Mouse (Mus musculus) Patski (cell line): ENCODE results near the gene Trpm2. TPM values are rescaled to one million over a fixed set of nuclear protein-coding genes. Genes with fewer than 3 reads are reported as not detected.

Experiments used
- ATAC-seq: fragments of 100-300 bp; one replicate; pipeline ENCODE4 v1.8.0; 2021
- CTCF ChIA-PET: fragments of 350-600 bp; sonication (Branson Sonifier 250); formaldehyde crosslinking; loops from one replicate; lab custom pipeline; 2022; ENCODE audit warnings: inconsistent platforms; lab: Charles Lee
- POLR2A ChIA-PET: fragments of 350-600 bp; sonication (Branson Sonifier 250); formaldehyde crosslinking; loops from one replicate; lab custom pipeline; 2022; ENCODE audit warnings: antibody characterized with exemption, inconsistent platforms; lab: Charles Lee
- DNase-seq: peaks from one replicate; pipeline ENCODE4 v3.0.0-alpha.2; 2011; ENCODE audit warnings: low read depth, low spot score
- H3K27me3 ChIP-seq: fragments of 371-371 bp; one replicate; pipeline ENCODE4 v1.5.1; 2021
- CTCF ChIP-seq: fragments of 100-300 bp; IDR thresholded peaks from one replicate; pipeline ENCODE4 v1.5.1; 2021
- in situ Hi-C: fragments of 300-500 bp; cut with MboI; formaldehyde crosslinking; loops from 3 replicates; pipeline ENCODE4 v1.11.1; 2018; ENCODE audit warnings: low pct_unique_long_range_greater_than_20kb, mixed read lengths
- polyA plus RNA-seq: library from polyadenylated mRNA; unstranded; gene quantifications from one replicate; pipeline ENCODE4 v1.2.3, GENCODE M21; 2021

The Trpm2 gene
- polyA plus RNA-seq, 1 experiment from 2014 or later: 0.21 TPM

GRCm38 (mm10) chr10:77882553-77882952 lies 87.8 kb downstream of the Trpm2 start:
- in situ Hi-C loops: no loop called here
- DNase-seq: no peak
- CTCF ChIA-PET: no interaction called here

GRCm38 (mm10) chr10:77880305-77880704 lies 90.1 kb downstream of the Trpm2 start:
- CTCF ChIA-PET: no interaction called here
- ATAC-seq (no peak), DNase-seq (no peak)
- in situ Hi-C loops: no loop called here
- POLR2A ChIA-PET: no interaction called here
- H3K27me3 ChIP-seq: peaks cover 18% of the 10 kb centered on the region
- TF ChIP-seq CTCF: no peak

More at GRCm38 (mm10) chr10:77882553-77882952, 87.8 kb downstream of the Trpm2 start:
- no peak for ATAC-seq
- peaks cover 11% of the 10 kb centered on the region for H3K27me3 ChIP-seq
- no peak for TF ChIP-seq CTCF
- POLR2A ChIA-PET: no interaction called here

DNA sequence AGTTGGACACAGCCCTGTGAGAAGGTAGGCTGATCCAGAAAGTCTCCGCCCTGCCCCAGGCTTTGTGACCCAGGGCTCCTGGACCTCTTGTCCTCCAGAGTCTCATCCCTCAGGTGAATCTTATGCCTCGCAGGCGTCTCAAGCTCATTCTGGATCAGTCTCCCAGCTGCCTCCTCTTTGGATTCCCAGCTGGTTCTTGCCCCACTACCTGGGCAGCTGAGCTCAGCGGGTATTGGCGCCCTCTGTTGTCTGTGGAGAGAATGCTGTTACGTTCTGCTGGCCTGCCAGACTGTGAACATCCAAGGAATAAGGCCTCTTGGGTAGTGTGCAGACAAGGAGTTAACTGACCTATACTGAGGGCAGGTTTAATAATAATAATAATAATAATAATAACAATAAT lies 91.4 kb downstream of the Trpm2 start:
- H3K27me3 ChIP-seq: peaks cover 11% of the 10 kb centered on the region
- TF ChIP-seq CTCF: no peak
- DNase-seq (no peak), ATAC-seq (no peak)
- in situ Hi-C loops: no loop called here
- CTCF ChIA-PET: interaction anchor here (0.6 to 1.3 kb wide), 2 partner anchors 34 to 221 kb away, joined by 3 read pairs; no protein-coding TSS in a partner anchor
- POLR2A ChIA-PET: no interaction called here

GRCm38 (mm10) chr10:77869651-77870050 lies 100.7 kb downstream of the Trpm2 start:
- ChIA-PET CTCF (no interaction called here), POLR2A (no interaction called here)
- H3K27me3 ChIP-seq: peaks cover 8% of the 10 kb centered on the region
- DNase-seq (no peak), ATAC-seq (no peak)
- in situ Hi-C loops: no loop called here
- TF ChIP-seq CTCF: no peak

DNA sequence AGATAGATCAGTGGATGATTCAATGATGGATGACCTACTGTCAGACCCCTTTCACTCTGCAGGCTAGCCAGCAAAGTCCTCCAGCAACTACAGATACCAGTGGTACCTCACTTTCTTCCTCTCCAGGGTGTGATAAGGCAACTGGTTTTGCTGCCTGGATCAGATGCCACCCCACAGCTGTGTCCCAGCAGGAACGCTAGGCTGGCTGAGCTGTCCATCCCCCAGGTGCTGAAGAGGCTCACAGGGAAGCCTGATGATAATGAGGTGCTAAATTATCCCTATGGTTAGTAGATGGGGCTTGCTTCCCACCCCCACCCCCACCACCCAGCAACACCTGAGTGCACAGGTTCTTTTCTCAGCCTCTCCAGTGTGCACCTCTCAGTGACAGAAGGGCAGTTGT lies 102.8 kb downstream of the Trpm2 start:
- no peak for DNase-seq
- ChIA-PET CTCF (no interaction called here), POLR2A (no interaction called here)
- in situ Hi-C loops: no loop called here
- peaks cover 18% of the 10 kb centered on the region for H3K27me3 ChIP-seq
- TF ChIP-seq CTCF: no peak
- no peak for ATAC-seq

DNA sequence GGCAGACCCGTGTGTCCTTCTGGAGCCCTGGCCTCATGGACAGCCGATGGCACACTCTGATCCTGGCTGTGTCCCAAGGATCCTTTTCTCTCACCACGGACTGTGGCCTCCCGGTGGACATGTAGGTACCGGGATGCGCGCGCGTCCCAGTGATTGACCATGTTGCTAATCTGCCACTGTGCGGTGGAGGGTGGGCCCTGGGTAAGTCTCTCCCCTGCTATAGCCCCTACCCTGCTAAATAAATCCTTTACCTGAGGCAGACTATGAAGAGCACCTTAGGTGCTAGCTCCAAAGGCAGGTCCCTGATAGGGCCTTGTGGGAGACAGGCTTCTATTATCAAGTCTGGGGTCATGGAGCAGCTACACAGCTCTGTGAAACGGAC lies 105.6 kb downstream of the Trpm2 start:
- POLR2A ChIA-PET: no interaction called here
- no peak for DNase-seq
- CTCF ChIA-PET: interaction anchor here (0.8 kb wide), 1 partner anchor 274 kb away, joined by 3 read pairs; no protein-coding TSS in a partner anchor

DNA sequence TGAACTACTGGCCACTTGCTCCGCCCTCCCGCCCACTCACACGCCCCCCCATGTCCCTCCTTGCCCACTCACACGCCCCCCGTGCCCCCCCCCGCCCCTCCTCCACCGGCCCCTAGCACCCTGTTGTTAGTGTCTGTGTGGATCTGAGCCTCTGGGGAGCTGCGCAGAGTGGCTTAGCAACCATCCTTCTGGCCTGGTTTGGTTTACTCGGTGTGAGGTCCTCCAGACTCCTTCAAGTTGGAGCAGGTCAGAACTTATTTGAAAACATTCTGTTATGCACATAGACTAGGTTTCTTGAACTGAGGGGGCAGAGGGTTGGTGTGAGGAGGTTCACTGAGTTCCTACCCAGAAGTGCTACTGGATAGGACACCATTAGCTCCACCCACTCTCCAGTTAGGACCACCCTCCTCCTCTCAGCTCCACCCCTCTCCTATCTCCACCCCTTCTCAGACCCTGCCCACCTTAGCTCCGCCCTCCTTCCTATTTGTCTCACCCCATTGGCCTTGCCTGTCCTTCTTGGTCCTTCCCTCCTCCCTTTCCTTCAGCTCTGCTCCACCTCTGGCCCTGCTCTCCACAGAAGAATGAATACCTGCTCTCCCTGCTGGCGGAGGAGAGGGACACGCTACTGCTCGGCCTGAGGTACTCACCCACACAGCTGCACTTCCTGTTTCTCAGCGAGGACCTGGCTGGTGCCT lies 106.1 kb downstream of the Trpm2 start:
- in situ Hi-C loops: no loop called here
- ATAC-seq: peak; percentile 21
- no peak for DNase-seq
- ChIA-PET POLR2A (no interaction called here), CTCF (interaction anchor here (0.8 kb wide), 1 partner anchor 273 kb away, joined by 3 read pairs; no protein-coding TSS in a partner anchor)
- no peak for TF ChIP-seq CTCF
- peaks cover 26% of the 10 kb centered on the region for H3K27me3 ChIP-seq

More for the DNA sequence above, 105.6 kb downstream of the Trpm2 start:
- H3K27me3 ChIP-seq: peaks cover 28% of the 10 kb centered on the region
- TF ChIP-seq CTCF: no peak
- in situ Hi-C loops: no loop called here
- ATAC-seq: no peak

GRCm38 (mm10) chr10:77861675-77862074 lies 108.7 kb downstream of the Trpm2 start, which contains the start of gene Gm3285:
Gene Gm3285, plus strand, starts transcription at chr10:77861975.
- POLR2A ChIA-PET: no interaction called here
- in situ Hi-C loops: no loop called here
- no peak for TF ChIP-seq CTCF

More at GRCm38 (mm10) chr10:77861675-77862074, 108.7 kb downstream of the Trpm2 start, which contains the start of gene Gm3285:
- CTCF ChIA-PET: no interaction called here
- no peak for DNase-seq
- no peak for ATAC-seq
- H3K27me3 ChIP-seq: peaks cover 20% of the 10 kb centered on the region

Other genes with a start within 250 kb of the Trpm2 start
- gene Krtap12-1, start 250.0 kb downstream of the Trpm2 start, polyA plus RNA-seq: not detected
- gene Gm10100, start 244.1 kb downstream of the Trpm2 start, polyA plus RNA-seq: not detected
- gene Gm18596, start 227.9 kb downstream of the Trpm2 start, polyA plus RNA-seq: not detected
- gene Gm9736, start 219.2 kb downstream of the Trpm2 start, polyA plus RNA-seq: not detected
- not detected for gene Gm3233, start 210.9 kb downstream of the Trpm2 start, polyA plus RNA-seq
- not detected for gene Gm3238, start 199.2 kb downstream of the Trpm2 start, polyA plus RNA-seq
- not detected for gene Gm7138, start 193.6 kb downstream of the Trpm2 start, polyA plus RNA-seq
- not detected for gene Gm3250, start 188.0 kb downstream of the Trpm2 start, polyA plus RNA-seq
- not detected for gene Gm7137, start 182.4 kb downstream of the Trpm2 start, polyA plus RNA-seq
- gene Gm9639, start 175.5 kb downstream of the Trpm2 start, polyA plus RNA-seq: not detected
- not detected for gene Gm19668, start 171.4 kb downstream of the Trpm2 start, polyA plus RNA-seq
- not detected for gene Gm9507, start 158.7 kb downstream of the Trpm2 start, polyA plus RNA-seq
- not detected for gene Gm2696, start 155.9 kb downstream of the Trpm2 start, polyA plus RNA-seq
- gene Krtap10-4, start 143.5 kb downstream of the Trpm2 start, polyA plus RNA-seq: not detected
- gene Krtap10-10, start 134.6 kb downstream of the Trpm2 start, polyA plus RNA-seq: not detected
- gene Gm36176, start 123.8 kb downstream of the Trpm2 start, polyA plus RNA-seq: not detected
- not detected for gene Gm10318, start 117.7 kb downstream of the Trpm2 start, polyA plus RNA-seq
- gene Gm3285, start 108.6 kb downstream of the Trpm2 start, polyA plus RNA-seq: not detected
- gene Lrrc3, start 68.0 kb downstream of the Trpm2 start, polyA plus RNA-seq: 0.01 TPM
- gene 1810043G02Rik, start 8.0 kb upstream of the Trpm2 start, polyA plus RNA-seq: 38.5 TPM
- gene Pfkl, start 39.5 kb upstream of the Trpm2 start, polyA plus RNA-seq: 131 TPM
- gene Dnmt3l, start 71.4 kb upstream of the Trpm2 start, polyA plus RNA-seq: 0.26 TPM
- 0.13 TPM for gene Aire, start 73.0 kb upstream of the Trpm2 start, polyA plus RNA-seq
- 3.7 TPM for gene Icosl, start 98.7 kb upstream of the Trpm2 start, polyA plus RNA-seq
- gene D10Jhu81e, start 199.2 kb upstream of the Trpm2 start, polyA plus RNA-seq: 88.8 TPM
- gene Pwp2, start 214.6 kb upstream of the Trpm2 start, polyA plus RNA-seq: 19.7 TPM